Mouse (Mus musculus): ENCODE results near the gene Dnpep.

DNA sequence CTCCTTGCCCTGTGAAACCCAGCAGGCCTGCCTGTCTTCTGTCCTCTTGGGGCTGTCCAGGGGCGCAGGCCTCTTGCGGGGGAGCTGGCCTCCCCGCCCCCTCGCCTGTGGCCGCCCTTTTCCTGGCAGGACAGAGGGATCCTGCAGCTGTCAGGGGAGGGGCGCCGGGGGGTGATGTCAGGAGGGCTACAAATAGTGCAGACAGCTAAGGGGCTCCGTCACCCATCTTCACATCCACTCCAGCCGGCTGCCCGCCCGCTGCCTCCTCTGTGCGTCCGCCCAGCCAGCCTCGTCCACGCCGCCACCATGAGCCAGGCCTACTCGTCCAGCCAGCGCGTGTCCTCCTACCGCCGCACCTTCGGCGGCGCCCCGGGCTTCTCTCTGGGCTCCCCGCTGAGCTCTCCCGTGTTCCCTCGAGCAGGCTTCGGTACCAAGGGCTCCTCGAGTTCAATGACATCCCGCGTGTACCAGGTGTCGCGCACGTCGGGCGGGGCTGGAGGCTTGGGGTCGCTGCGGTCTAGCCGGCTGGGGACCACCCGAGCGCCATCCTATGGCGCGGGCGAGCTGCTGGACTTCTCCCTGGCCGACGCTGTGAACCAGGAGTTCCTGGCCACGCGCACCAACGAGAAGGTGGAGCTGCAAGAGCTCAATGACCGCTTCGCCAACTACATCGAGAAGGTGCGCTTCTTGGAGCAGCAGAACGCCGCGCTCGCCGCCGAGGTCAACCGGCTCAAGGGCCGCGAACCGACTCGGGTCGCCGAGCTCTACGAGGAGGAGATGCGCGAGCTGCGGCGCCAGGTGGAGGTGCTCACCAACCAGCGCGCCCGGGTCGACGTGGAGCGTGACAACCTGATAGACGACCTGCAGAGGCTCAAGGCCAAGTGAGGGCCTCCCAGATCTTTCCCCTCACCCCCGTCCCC lies 42.6 kb upstream of the Dnpep start, which contains the start of gene Des:
- TF ChIP-seq CTCF (IDR thresholded peaks at IDR 0.05; ENCODE audit: low read depth) (no peak), EP300 (IDR thresholded peaks at IDR 0.05; ENCODE audit: low read depth) (no peak)

Measured in liver, embryonic 14.5 days (tissue).